Mouse (Mus musculus): ENCODE data around the gene Gm8271. TPM values are rescaled to one million over a fixed set of nuclear protein-coding genes. Genes with fewer than 3 reads are reported as not detected.
"Not testable (repeated sequence)": the region's sequence is repeated elsewhere in the genome, so short reads cannot be mapped to it uniquely, and the experiment has no call there.

Gm8271 gene
- polyA plus RNA-seq (2015; fragmentation: Nextera tagmentation; extraction: Ambion mirVana) = not detected in 2 replicates

GRCm38 (mm10) chr14:5185493-5185892 lies at the start of gene Gm8271:
TSS of gene Gm8271 (plus strand) at chr14:5185793.
- H3K4me2 ChIP-seq (ENCODE audit: low read depth, low read length); H3K9me3 ChIP-seq (replicated peaks; ENCODE audit: control insufficient read depth, low read length); H3K27me3 ChIP-seq (ENCODE audit: control insufficient read depth, insufficient read depth, low read length); H3K27ac ChIP-seq (ENCODE audit: low read length); ATAC-seq (replicated peaks; ENCODE audit: extremely low read depth, insufficient read depth, low FRiP score); H3K36me3 ChIP-seq (ENCODE audit: control insufficient read depth, insufficient read depth); H3K9ac ChIP-seq (ENCODE audit: low read length); H3K4me1 ChIP-seq (ENCODE audit: control insufficient read depth, insufficient read depth, low read length); H3K4me3 ChIP-seq (ENCODE audit: low read length): not testable (repeated sequence)
- WGBS = no CpG with 5 or more reads among the region's 3 CpGs

GRCm38 (mm10) chr14:5164235-5164634 lies 21.4 kb upstream of the Gm8271 start, which contains the start of gene Gm3317:
TSS of gene Gm3317 (plus strand) at chr14:5164535.
- H3K4me2 ChIP-seq (ENCODE audit: low read depth, low read length); H3K36me3 ChIP-seq (ENCODE audit: control insufficient read depth, insufficient read depth); ATAC-seq (replicated peaks; ENCODE audit: extremely low read depth, insufficient read depth, low FRiP score); H3K27ac ChIP-seq (ENCODE audit: low read length); H3K9me3 ChIP-seq (replicated peaks; ENCODE audit: control insufficient read depth, low read length); H3K4me3 ChIP-seq (ENCODE audit: low read length); H3K4me1 ChIP-seq (ENCODE audit: control insufficient read depth, insufficient read depth, low read length); H3K27me3 ChIP-seq (ENCODE audit: control insufficient read depth, insufficient read depth, low read length); H3K9ac ChIP-seq (ENCODE audit: low read length): not testable (repeated sequence)
- WGBS = no CpG with 5 or more reads among the region's 1 CpGs

Other genes starting within 250 kb of the Gm8271 start
- not detected in 2 replicates for gene Gm8297, start 201.9 kb upstream of the Gm8271 start, polyA plus RNA-seq (2015; fragmentation: Nextera tagmentation; extraction: Ambion mirVana)
- gene Gm3298, start 169.9 kb upstream of the Gm8271 start, polyA plus RNA-seq (2015; fragmentation: Nextera tagmentation; extraction: Ambion mirVana) = not detected in 2 replicates
- gene 4930555G01Rik, start 135.2 kb upstream of the Gm8271 start, polyA plus RNA-seq (2015; fragmentation: Nextera tagmentation; extraction: Ambion mirVana) = 0.08 TPM in 1 of 2 replicates, not detected in the other
- gene Gm8281, start 114.8 kb upstream of the Gm8271 start, polyA plus RNA-seq (2015; fragmentation: Nextera tagmentation; extraction: Ambion mirVana) = 1.0 and 1.6 TPM in 2 replicates
- not detected in 2 replicates for gene Gm8279, start 54.3 kb upstream of the Gm8271 start, polyA plus RNA-seq (2015; fragmentation: Nextera tagmentation; extraction: Ambion mirVana)
- not detected in 2 replicates for gene Gm3317, start 21.3 kb upstream of the Gm8271 start, polyA plus RNA-seq (2015; fragmentation: Nextera tagmentation; extraction: Ambion mirVana)
- 0.12 TPM in 1 of 2 replicates, not detected in the other for gene Gm3526, start 74.8 kb downstream of the Gm8271 start, polyA plus RNA-seq (2015; fragmentation: Nextera tagmentation; extraction: Ambion mirVana)
- gene Gm3542, start 149.1 kb downstream of the Gm8271 start, polyA plus RNA-seq (2015; fragmentation: Nextera tagmentation; extraction: Ambion mirVana) = not detected in 2 replicates
- not detected in 2 replicates for gene Gm3500, start 203.3 kb downstream of the Gm8271 start, polyA plus RNA-seq (2015; fragmentation: Nextera tagmentation; extraction: Ambion mirVana)